8 mouse cellular contexts compared by ENCODE assay signal in the genomic region with DNA sequence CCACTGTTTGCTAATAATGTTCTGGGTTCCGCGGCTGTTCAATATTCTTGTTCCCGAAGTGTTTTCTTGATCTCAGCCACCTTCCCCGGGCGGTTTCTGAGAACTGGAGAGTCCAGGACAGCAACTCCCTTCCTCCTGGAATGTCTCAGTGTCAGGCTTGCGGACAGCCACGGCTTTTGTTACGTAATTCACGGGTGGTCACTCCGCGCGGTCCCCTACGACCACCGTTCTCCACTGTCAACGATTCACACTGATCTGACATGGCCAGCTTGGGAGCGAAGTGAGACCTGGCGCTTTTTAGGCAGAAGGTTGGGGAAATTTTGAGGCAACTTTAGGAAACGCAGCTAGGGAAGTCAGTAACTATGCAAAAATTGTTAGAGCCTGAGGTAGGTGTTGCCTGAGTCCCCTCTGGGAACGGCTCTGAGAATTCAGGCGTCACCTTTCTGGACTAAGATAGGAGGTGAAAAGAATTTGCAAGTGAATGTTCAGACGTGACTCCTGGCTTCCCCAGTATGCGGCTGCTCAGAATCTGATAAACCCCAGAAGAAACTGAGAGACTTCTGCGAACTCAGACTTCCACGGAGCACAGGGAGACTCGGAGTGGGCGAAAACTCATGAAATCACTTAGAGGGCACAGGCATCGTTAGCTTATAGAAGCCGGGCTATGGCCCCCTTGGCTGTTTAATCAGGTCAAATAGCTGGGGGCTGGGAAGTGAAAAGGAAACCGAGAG. TPM values are rescaled to one million over a fixed set of nuclear protein-coding genes. Genes with fewer than 3 reads are reported as not detected.
DNase-seq lines count a peak whose midpoint lies in the region; ATAC-seq and TF ChIP-seq lines count a peak whose summit lies in the region.

No protein-coding gene starts in this region.

- no peak overlapping the region for H3K27ac ChIP-seq in cortical plate, adult 2 months (ENCODE audit: insufficient read depth, low read length)
- peak overlapping the region; percentile 85 to 92 for H3K27ac ChIP-seq in heart, embryonic 14.5 days (replicated peaks in 1 of 2; ENCODE audit: control insufficient read depth in 1 of 2, insufficient read depth in 1 of 2, low read depth in 2 of 2, low read length in 2 of 2)
- no peak overlapping the region for H3K27ac ChIP-seq in kidney, postnatal 0 days
- peak overlapping the region; percentile 55; the same call in 1 of the 2 replicates for H3K27ac ChIP-seq in midbrain, embryonic 10.5 days (replicated peaks)

- no peak for ATAC-seq in G1E (ENCODE audit: extremely low read depth, insufficient number of reproducible peaks, low FRiP score, poor library complexity, severe bottlenecking)
- ATAC-seq in heart, embryonic 14.5 days (ENCODE audit: insufficient number of reproducible peaks, insufficient read depth, low FRiP score, low read depth) = no peak
- 0 out of 2 replicates have a peak, but pooled peaks have one; percentile 18 for ATAC-seq in kidney, postnatal 0 days (replicated peaks; ENCODE audit: low FRiP score, low read depth)

- H3K27me3 ChIP-seq in G1E (ENCODE audit: insufficient read depth, low read length) = peaks cover 38% of the 10 kb centered on the region
- H3K27me3 ChIP-seq in heart, embryonic 14.5 days (ENCODE audit: control insufficient read depth, insufficient read depth, low read length) = no peaks in the 10 kb centered on the region
- H3K27me3 ChIP-seq in kidney, postnatal 0 days (ENCODE audit: insufficient read depth, low read length) = no peaks in the 10 kb centered on the region
- H3K27me3 ChIP-seq in midbrain, embryonic 10.5 days (ENCODE audit: low read depth, poor library complexity, severe bottlenecking) = peaks cover 49% of the 10 kb centered on the region

- H3K9me3 ChIP-seq in G1E (replicated peaks) = peaks cover 7% of the 10 kb centered on the region
- H3K9me3 ChIP-seq in heart, embryonic 14.5 days (ENCODE audit: control insufficient read depth, low read length) = peaks cover 5% of the 10 kb centered on the region
- no peaks in the 10 kb centered on the region for H3K9me3 ChIP-seq in kidney, postnatal 0 days (replicated peaks; ENCODE audit: low read length)
- H3K9me3 ChIP-seq in midbrain, embryonic 10.5 days (replicated peaks) = peaks cover 8% of the 10 kb centered on the region; the same call in 1 of the 2 replicates

- under 1% methylated on average over 29 of the region's 29 CpGs for WGBS in heart, embryonic 14.5 days
- WGBS in kidney, postnatal 0 days = under 1% methylated on average over 29 of the region's 29 CpGs
- under 1% methylated on average over 29 of the region's 29 CpGs for WGBS in midbrain, embryonic 10.5 days

- peak overlapping the region; percentile 84 for H3K4me3 ChIP-seq in G1E (ENCODE audit: low read depth, low read length)
- H3K4me3 ChIP-seq in cortical plate, adult 2 months (ENCODE audit: insufficient read depth, low read length) = peak overlapping the region; percentile 56
- H3K4me3 ChIP-seq in heart, embryonic 14.5 days (ENCODE audit: control insufficient read depth in 1 of 2, insufficient read depth in 1 of 2, low read depth in 1 of 2, low read length in 2 of 2) = peak overlapping the region; percentile 80 to 98
- peak overlapping the region; percentile 53 for H3K4me3 ChIP-seq in kidney, postnatal 0 days (replicated peaks; ENCODE audit: low read depth, low read length)
- peak overlapping the region; percentile 81 for H3K4me3 ChIP-seq in midbrain, embryonic 10.5 days

- H3K4me2 ChIP-seq in heart, embryonic 14.5 days (ENCODE audit: low read length) = peak overlapping the region; percentile 80
- H3K4me2 ChIP-seq in kidney, postnatal 0 days (ENCODE audit: low read length) = peak overlapping the region; percentile 99

- TF ChIP-seq POLR2A in cortical plate, adult 2 months (IDR thresholded peaks at IDR 0.05; ENCODE audit: extremely low read depth, insufficient read depth, low read length) = no peak

- H3K9ac ChIP-seq in heart, embryonic 14.5 days (ENCODE audit: low read length) = peak overlapping the region; percentile 73
- H3K9ac ChIP-seq in kidney, postnatal 0 days (ENCODE audit: low read depth, low read length) = peak overlapping the region; percentile 15; the same call in 1 of the 2 replicates

- no peaks in the 10 kb centered on the region for H3K36me3 ChIP-seq in G1E (replicated peaks)
- no peaks in the 10 kb centered on the region for H3K36me3 ChIP-seq in heart, embryonic 14.5 days (ENCODE audit: control insufficient read depth, insufficient read depth, low read length)
- H3K36me3 ChIP-seq in kidney, postnatal 0 days (ENCODE audit: insufficient read depth, low read length) = no peaks in the 10 kb centered on the region
- no peaks in the 10 kb centered on the region for H3K36me3 ChIP-seq in midbrain, embryonic 10.5 days

- DNase-seq in adrenal gland, adult (ENCODE audit: inconsistent age in 2 of 2, low spot score in 1 of 2) = peak; percentile 58 to 86
- no peak for DNase-seq in adrenal gland, postnatal 4 days (ENCODE audit: low spot score in 2 of 2)
- DNase-seq in G1E (ENCODE audit: low spot score) = peak; percentile 45
- peak; percentile 34 for DNase-seq in kidney, postnatal 0 days (ENCODE audit: low spot score)
- DNase-seq in midbrain, embryonic 10.5 days (ENCODE audit: low spot score) = peak; percentile 53
- DNase-seq in testis, postnatal 10 days (ENCODE audit: low spot score) = peak; percentile 49

- peaks cover 50% of the 10 kb centered on the region for H3K4me1 ChIP-seq in G1E (ENCODE audit: insufficient read depth, low read depth, low read length)
- H3K4me1 ChIP-seq in cortical plate, adult 2 months (ENCODE audit: control insufficient read depth, insufficient read depth, low read length) = peaks cover 1% of the 10 kb centered on the region
- peaks cover 11 to 27% of the 10 kb centered on the region in 2 experiments for H3K4me1 ChIP-seq in heart, embryonic 14.5 days (ENCODE audit: control insufficient read depth in 2 of 2, insufficient read depth in 2 of 2, low read length in 2 of 2)
- peaks cover 4% of the 10 kb centered on the region for H3K4me1 ChIP-seq in kidney, postnatal 0 days (replicated peaks; ENCODE audit: insufficient read depth, low read length)
- peaks cover 39% of the 10 kb centered on the region for H3K4me1 ChIP-seq in midbrain, embryonic 10.5 days

- no peak for TF ChIP-seq CTCF in G1E (IDR thresholded peaks at IDR 0.05; ENCODE audit: low read depth, low read length)
- no peak for TF ChIP-seq CTCF in cortical plate, adult 2 months (IDR thresholded peaks at IDR 0.05; ENCODE audit: extremely low read depth, insufficient read depth, low read length)
- no peak for TF ChIP-seq CTCF in kidney, postnatal 0 days (IDR thresholded peaks at IDR 0.05; ENCODE audit: low read depth)

RNA-seq across cellular contexts. Expression of gene Dpf3, which starts 0.9 kb away (rescaled TPM):
- 10 to 100 TPM in 1 of 2 experiments, 1 to 10 TPM in 1; 9.4 to 10.5 TPM for total RNA-seq in adrenal gland, postnatal 4 days (2021)
- total RNA-seq in G1E (2014; fragmentation: Nextera tagmentation) (11.7 and 19.7 TPM in 2 replicates), G1E (2017) (8.1 and 8.8 TPM in 2 replicates)
- polyA plus RNA-seq in G1E (2012) = 12.8 and 13.8 TPM in 2 replicates
- 3.8 and 5.8 TPM in 2 replicates for polyA plus RNA-seq in cortical plate, adult 2 months (2012; rRNA removed)
- 23.2 and 25.1 TPM in 2 replicates for polyA plus RNA-seq in heart, embryonic 14.5 days (2014; fragmentation: Nextera tagmentation; extraction: Ambion mirVana)
- 7.8 and 9.3 TPM in 2 replicates for polyA plus RNA-seq in kidney, postnatal 0 days (2015; fragmentation: Nextera tagmentation; extraction: Ambion mirVana)
- polyA plus RNA-seq in midbrain, embryonic 10.5 days (2016; fragmentation: Nextera tagmentation; extraction: Ambion mirVana) = 6.4 and 9.5 TPM in 2 replicates

RNA-seq across cellular contexts. Expression of gene Dcaf4, which starts 31.9 kb away (rescaled TPM):
- 10 to 100 TPM; 75.0 to 80.7 TPM for total RNA-seq in adrenal gland, postnatal 4 days (2021)
- total RNA-seq in G1E (2014; fragmentation: Nextera tagmentation) = 36.1 and 46.1 TPM in 2 replicates
- 21.5 and 23.1 TPM in 2 replicates for total RNA-seq in G1E (2017)
- polyA plus RNA-seq in G1E (2012) = 30.5 and 31.2 TPM in 2 replicates
- 32.1 and 33.7 TPM in 2 replicates for polyA plus RNA-seq in cortical plate, adult 2 months (2012; rRNA removed)
- polyA plus RNA-seq in heart, embryonic 14.5 days (2014; fragmentation: Nextera tagmentation; extraction: Ambion mirVana) = 24.2 and 27.5 TPM in 2 replicates
- polyA plus RNA-seq in kidney, postnatal 0 days (2015; fragmentation: Nextera tagmentation; extraction: Ambion mirVana) = 19.8 and 20.6 TPM in 2 replicates
- 23.6 and 23.8 TPM in 2 replicates for polyA plus RNA-seq in midbrain, embryonic 10.5 days (2016; fragmentation: Nextera tagmentation; extraction: Ambion mirVana)

Comparison
In these comparisons a context has a peak if more than half of its experiments do, and no peak if none do; other contexts are left out.
1. DNase-seq: peak in adrenal gland, adult (2 of 2), G1E (single experiment), kidney, postnatal 0 days (single experiment), midbrain, embryonic 10.5 days (single experiment) and testis, postnatal 10 days (single experiment); none in adrenal gland, postnatal 4 days (0 of 2).
2. H3K27ac ChIP-seq: peak in heart, embryonic 14.5 days (2 of 2) and midbrain, embryonic 10.5 days (single experiment); none in cortical plate, adult 2 months (single experiment) and kidney, postnatal 0 days (single experiment).
3. Peak in every context shown above with its lines, with median percentiles within 50 percentile points of each other: H3K4me3 ChIP-seq.